Mouse (Mus musculus): ENCODE measurements at regions not wholly inside any gene's neighbourhood (a gene's known extent, or its start where the extent isn't known, plus 50 kb on each side); places are given as distances from the start of the nearest gene placed in this dataset.

DNA sequence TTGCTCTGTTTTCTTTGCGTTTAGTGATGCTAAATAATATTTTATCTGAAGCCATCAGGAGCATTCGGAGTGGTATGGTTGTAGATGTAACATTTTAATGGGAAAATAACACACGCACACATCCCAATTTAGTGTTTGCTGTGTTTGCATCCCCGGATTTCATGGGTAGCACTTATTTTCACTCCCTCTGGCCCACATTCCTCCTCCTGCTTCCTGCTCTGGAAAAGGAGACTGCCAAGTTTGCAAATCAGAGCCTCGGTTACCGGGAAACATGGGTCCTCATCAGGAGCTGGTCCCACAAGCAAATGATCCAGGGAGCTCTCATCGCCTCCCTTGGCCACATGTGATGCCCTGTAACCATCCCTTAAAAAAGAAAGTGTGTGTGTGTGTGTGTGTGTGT, 94.3 kb upstream of the Npas2 start:
- TF ChIP-seq CTCF (IDR thresholded peaks at IDR 0.05; ENCODE audit: extremely low read depth, insufficient read depth, low read length) = no peak
- no peak for TF ChIP-seq POLR2A (IDR thresholded peaks at IDR 0.05; ENCODE audit: extremely low read depth, insufficient read depth, low read length)

All from cortical plate, adult 2 months (tissue).